Mouse (Mus musculus): Measurements from ENCODE around the gene Gnaq. TPM values are rescaled to one million over a fixed set of nuclear protein-coding genes. Genes with fewer than 3 reads are reported as not detected.

Gnaq gene
- polyA plus RNA-seq, 1 experiment from 2014 or later = 30.3 TPM

GRCm38 (mm10) chr19:16309031-16309430 lies 176.4 kb downstream of the Gnaq start:
- H3K4me1 ChIP-seq = peaks cover 6% of the 10 kb centered on the region
- no peak overlapping the region for H3K4me2 ChIP-seq (replicated peaks)
- H3K4me3 ChIP-seq = no peak overlapping the region
- H3K27me3 ChIP-seq = no peaks in the 10 kb centered on the region
- ATAC-seq (ENCODE audit: low FRiP score, low read depth) = no peak
- H3K36me3 ChIP-seq = no peaks in the 10 kb centered on the region
- H3K27ac ChIP-seq = no peak overlapping the region
- no peak overlapping the region for H3K9ac ChIP-seq
- H3K9me3 ChIP-seq = no peaks in the 10 kb centered on the region

- no peaks in the 10 kb centered on the region for H3K27me3 ChIP-seq
- WGBS = 51% methylated on average over 4 of the region's 4 CpGs
- H3K4me3 ChIP-seq = no peak overlapping the region
- peaks cover 13% of the 10 kb centered on the region; the same call in 1 of the 2 replicates for H3K36me3 ChIP-seq
- no peak overlapping the region for H3K9ac ChIP-seq
- H3K9me3 ChIP-seq = no peaks in the 10 kb centered on the region
- peaks cover 12% of the 10 kb centered on the region; the same call in 1 of the 2 replicates for H3K4me1 ChIP-seq
- no peak overlapping the region for H3K4me2 ChIP-seq (replicated peaks)
- no peak for ATAC-seq (ENCODE audit: low FRiP score, low read depth)
- no peak overlapping the region for H3K27ac ChIP-seq
Observed at GRCm38 (mm10) chr19:16314295-16314821, 181.7 kb downstream of the Gnaq start.

- H3K4me1 ChIP-seq = peaks cover 12% of the 10 kb centered on the region; the same call in 1 of the 2 replicates
- no peak overlapping the region for H3K27ac ChIP-seq
- peaks cover 13% of the 10 kb centered on the region; the same call in 1 of the 2 replicates for H3K36me3 ChIP-seq
- H3K4me3 ChIP-seq = no peak overlapping the region
- no peak overlapping the region for H3K4me2 ChIP-seq (replicated peaks)
- H3K27me3 ChIP-seq = no peaks in the 10 kb centered on the region
- H3K9ac ChIP-seq = no peak overlapping the region
- ATAC-seq (ENCODE audit: low FRiP score, low read depth) = no peak
- H3K9me3 ChIP-seq = no peaks in the 10 kb centered on the region
- 82% methylated on average over 4 of the region's 4 CpGs for WGBS
Observed at GRCm38 (mm10) chr19:16315525-16315924, 182.9 kb downstream of the Gnaq start.

DNA sequence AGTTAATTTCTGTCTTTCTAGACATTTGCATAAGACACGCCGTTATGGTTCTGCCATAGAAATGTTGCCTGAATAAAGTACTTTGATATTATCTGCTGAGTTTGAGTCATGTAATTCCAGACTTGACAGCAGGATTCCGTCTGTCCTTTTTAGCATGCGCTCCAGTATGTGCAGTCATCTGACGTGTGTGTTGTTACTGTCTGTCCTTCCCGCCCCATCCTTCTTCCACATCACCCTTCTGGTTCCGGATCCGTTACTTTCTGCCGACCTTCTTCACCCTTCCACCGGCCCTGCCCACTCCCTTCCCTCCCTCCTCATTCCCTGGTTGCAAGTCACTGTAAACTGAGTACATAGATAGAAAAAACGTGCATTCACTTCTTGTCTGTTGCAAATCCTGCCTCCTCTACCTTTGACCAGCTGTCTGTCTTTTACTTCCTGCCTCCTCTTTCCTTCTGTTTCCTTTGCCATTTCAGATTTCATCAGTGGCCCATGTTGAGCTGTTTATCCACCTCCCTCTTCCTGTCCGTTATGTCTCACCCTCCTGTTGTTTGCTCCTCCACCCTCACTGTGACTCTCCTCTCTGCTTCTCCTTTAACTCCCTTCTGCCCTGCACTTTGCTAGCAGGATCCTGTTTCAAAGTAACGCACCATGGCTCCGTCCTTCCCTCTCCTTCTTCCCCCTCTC lies 185.6 kb downstream of the Gnaq start:
- peaks cover 13% of the 10 kb centered on the region; the same call in 1 of the 2 replicates for H3K36me3 ChIP-seq
- no peaks in the 10 kb centered on the region for H3K9me3 ChIP-seq
- 67% methylated on average over 14 of the region's 14 CpGs for WGBS
- H3K4me2 ChIP-seq (replicated peaks) = no peak overlapping the region
- H3K27me3 ChIP-seq = no peaks in the 10 kb centered on the region
- no peak overlapping the region for H3K4me3 ChIP-seq
- no peak overlapping the region for H3K27ac ChIP-seq
- H3K4me1 ChIP-seq = peaks cover 12% of the 10 kb centered on the region; the same call in 1 of the 2 replicates
- no peak overlapping the region for H3K9ac ChIP-seq
- no peak for ATAC-seq (ENCODE audit: low FRiP score, low read depth)

DNA sequence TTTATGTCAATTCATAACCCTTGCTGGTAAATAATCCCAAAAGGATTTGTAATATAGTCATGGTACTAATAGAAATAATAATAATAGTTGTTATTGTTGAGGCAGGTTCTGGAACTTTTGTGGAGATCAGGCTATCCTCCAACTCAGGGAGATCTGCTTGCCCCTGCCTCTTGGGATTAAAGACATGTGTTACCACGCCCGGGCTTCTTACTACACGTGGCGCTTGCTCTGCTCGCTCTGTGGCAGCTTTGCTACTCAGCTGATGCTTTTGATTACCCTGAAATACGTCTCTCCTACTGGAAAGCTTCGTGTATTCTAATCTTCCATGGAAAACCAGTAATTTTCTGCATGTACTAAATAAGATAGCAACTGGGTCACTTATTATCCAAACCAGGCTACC lies 187.4 kb downstream of the Gnaq start:
- WGBS = 61% methylated on average over 7 of the region's 7 CpGs
- Histone ChIP-seq H3K9ac (no peak overlapping the region), H3K36me3 (peaks cover 13% of the 10 kb centered on the region; the same call in 1 of the 2 replicates), H3K27me3 (no peaks in the 10 kb centered on the region), H3K4me2 (replicated peaks) (no peak overlapping the region), H3K27ac (no peak overlapping the region), H3K4me3 (no peak overlapping the region), H3K9me3 (no peaks in the 10 kb centered on the region), H3K4me1 (peaks cover 6% of the 10 kb centered on the region; the same call in 1 of the 2 replicates)
- no peak for ATAC-seq (ENCODE audit: low FRiP score, low read depth)

DNA sequence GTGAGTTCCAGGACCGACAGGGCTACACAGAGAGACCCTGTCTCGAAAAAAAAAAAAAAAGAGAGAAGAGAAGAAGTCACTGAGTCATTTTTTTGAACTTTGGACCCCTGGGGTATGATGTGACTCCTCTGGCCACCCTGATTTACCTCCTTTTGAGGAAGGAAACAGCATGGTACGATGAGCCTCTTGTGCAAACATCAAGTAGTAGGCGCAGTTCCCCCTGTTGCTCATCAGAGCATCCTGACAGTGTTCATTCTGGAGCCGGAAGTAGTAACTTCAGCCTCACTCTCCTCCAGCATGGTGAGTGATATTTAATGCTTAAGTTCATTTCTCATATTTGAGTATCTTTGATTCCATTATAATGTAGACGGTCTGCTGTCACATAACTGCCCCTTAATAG lies 190.4 kb downstream of the Gnaq start:
- ATAC-seq (ENCODE audit: low FRiP score, low read depth) = no peak
- H3K36me3 ChIP-seq = no peaks in the 10 kb centered on the region
- H3K9me3 ChIP-seq = no peaks in the 10 kb centered on the region
- 88% methylated on average over 6 of the region's 6 CpGs for WGBS
- no peak overlapping the region for H3K4me2 ChIP-seq (replicated peaks)
- peaks cover 25% of the 10 kb centered on the region for H3K4me1 ChIP-seq
- H3K27ac ChIP-seq = no peak overlapping the region
- H3K9ac ChIP-seq = no peak overlapping the region
- no peaks in the 10 kb centered on the region for H3K27me3 ChIP-seq
- H3K4me3 ChIP-seq = no peak overlapping the region

DNA sequence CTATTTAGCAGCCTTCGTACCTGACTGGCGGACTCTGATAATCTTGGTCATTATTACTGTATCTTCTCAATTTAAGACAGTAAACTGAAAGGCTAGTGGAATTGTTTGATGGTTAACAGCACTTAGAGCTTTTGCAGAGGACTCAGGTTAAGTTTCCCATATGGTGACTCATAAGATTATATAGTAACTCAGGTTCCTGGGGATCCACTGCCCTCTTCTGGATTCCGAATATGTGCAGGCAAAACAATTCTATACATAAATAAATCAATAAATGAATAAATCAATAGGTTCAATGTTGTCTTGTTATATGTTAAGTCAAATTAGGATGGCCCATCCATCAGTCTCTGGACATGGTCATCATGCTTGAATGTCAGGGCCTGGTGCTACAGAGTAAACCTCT lies 191.6 kb downstream of the Gnaq start:
- Histone ChIP-seq H3K36me3 (no peaks in the 10 kb centered on the region), H3K9ac (no peak overlapping the region), H3K4me3 (no peak overlapping the region), H3K4me2 (replicated peaks) (no peak overlapping the region), H3K9me3 (no peaks in the 10 kb centered on the region), H3K4me1 (peaks cover 32% of the 10 kb centered on the region), H3K27me3 (no peaks in the 10 kb centered on the region), H3K27ac (no peak overlapping the region)
- ATAC-seq (ENCODE audit: low FRiP score, low read depth) = no peak
- 91% methylated on average over 3 of the region's 3 CpGs for WGBS

DNA sequence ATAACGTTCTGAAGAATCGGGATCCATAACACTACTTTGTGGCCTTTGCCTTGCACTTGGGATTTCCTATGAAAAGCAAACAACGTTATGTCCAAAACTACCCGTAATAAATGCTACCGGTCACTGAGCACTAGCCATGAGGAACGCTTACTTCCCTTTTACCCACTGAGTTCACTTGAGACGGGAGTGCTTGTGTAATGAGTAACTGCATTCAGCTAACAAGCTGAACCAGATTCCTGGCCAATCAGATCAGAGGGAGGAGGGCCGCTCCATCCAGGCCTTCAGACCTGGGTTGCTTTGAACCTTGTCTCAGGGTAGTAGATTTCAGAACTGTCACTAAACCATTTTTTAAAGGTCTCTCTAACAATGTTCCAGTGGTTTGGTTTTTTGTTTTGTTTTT lies 193.3 kb downstream of the Gnaq start:
- Histone ChIP-seq H3K4me3 (no peak overlapping the region), H3K36me3 (no peaks in the 10 kb centered on the region), H3K27me3 (no peaks in the 10 kb centered on the region), H3K27ac (no peak overlapping the region), H3K9me3 (no peaks in the 10 kb centered on the region), H3K4me1 (peaks cover 43% of the 10 kb centered on the region), H3K4me2 (replicated peaks) (no peak overlapping the region), H3K9ac (no peak overlapping the region)
- WGBS = 53% methylated on average over 8 of the region's 8 CpGs
- no peak for ATAC-seq (ENCODE audit: low FRiP score, low read depth)

GRCm38 (mm10) chr19:16327401-16328073 lies 194.9 kb downstream of the Gnaq start:
- no peak for ATAC-seq (ENCODE audit: low FRiP score, low read depth)
- Histone ChIP-seq H3K9me3 (no peaks in the 10 kb centered on the region), H3K9ac (no peak overlapping the region), H3K27me3 (no peaks in the 10 kb centered on the region), H3K4me3 (no peak overlapping the region), H3K27ac (no peak overlapping the region), H3K4me2 (replicated peaks) (no peak overlapping the region), H3K36me3 (no peaks in the 10 kb centered on the region), H3K4me1 (peaks cover 43% of the 10 kb centered on the region)
- WGBS = 66% methylated on average over 10 of the region's 10 CpGs

DNA sequence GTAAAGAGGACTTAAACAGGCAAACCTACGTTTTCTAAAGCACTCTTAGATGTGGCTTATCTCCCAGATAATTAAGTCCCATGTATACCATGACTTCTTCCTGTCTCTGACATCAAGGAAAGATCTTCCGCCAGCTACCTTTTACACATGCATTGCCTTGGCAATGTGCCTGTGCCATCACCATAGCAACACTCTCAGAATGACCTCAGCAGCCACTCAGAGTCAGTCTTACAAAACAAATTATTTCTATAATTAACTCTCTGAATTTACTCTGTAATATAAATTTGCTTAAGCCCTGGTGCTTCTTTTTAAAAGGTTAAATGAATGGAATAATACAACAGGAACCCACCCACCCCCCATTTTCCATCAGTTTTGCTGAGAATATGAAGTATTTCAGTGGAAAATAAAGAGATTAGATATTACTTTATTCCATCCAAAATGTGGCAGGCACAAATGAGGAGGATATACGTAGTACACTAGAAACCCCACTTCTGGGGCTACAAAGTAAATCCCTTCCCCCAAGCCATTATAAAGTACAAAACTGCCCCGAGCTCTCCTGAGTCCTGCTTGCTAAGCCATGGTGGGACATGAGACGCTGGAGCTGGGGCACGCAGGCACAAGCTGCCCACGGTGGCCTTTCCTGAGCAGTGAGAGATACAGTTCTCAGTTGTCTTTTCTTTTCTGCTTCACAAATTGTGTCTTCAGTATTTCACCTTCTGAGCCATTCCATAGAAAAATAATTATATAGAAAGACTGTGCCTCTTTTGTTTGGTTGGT lies 195.6 kb downstream of the Gnaq start:
- ATAC-seq (ENCODE audit: low FRiP score, low read depth) = no peak
- Histone ChIP-seq H3K27ac (no peak overlapping the region; the same call in 1 of the 2 replicates), H3K9me3 (no peaks in the 10 kb centered on the region), H3K9ac (no peak overlapping the region), H3K4me3 (no peak overlapping the region), H3K27me3 (no peaks in the 10 kb centered on the region), H3K4me2 (replicated peaks) (no peak overlapping the region), H3K36me3 (no peaks in the 10 kb centered on the region), H3K4me1 (peaks cover 43% of the 10 kb centered on the region)
- 52% methylated on average over 7 of the region's 7 CpGs for WGBS

DNA sequence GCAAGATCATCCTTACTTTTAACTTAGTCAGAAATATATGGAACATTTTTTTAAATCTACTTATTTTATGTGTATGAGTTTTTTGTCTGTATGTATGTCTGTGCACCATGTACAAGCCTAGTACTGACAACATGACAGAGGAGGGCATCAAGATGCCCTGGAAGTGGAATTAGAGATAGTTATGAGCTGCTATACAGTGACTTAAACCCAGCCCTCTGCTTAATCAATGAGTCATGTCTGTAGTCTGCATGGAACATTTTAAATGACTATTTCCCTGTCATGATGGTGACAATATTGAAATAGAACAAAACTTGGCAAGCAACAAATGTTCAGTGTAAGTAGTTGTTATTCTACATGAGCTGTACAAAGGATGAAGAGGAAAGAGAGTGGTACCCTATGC lies 196.4 kb downstream of the Gnaq start:
- no peak for ATAC-seq (ENCODE audit: low FRiP score, low read depth)
- Histone ChIP-seq H3K4me1 (peaks cover 43% of the 10 kb centered on the region), H3K4me2 (replicated peaks) (no peak overlapping the region), H3K4me3 (no peak overlapping the region), H3K36me3 (peaks cover 8% of the 10 kb centered on the region; the same call in 1 of the 2 replicates), H3K9ac (no peak overlapping the region), H3K27me3 (no peaks in the 10 kb centered on the region), H3K27ac (no peak overlapping the region), H3K9me3 (no peaks in the 10 kb centered on the region)

GRCm38 (mm10) chr19:16329648-16330047 lies 197.0 kb downstream of the Gnaq start:
- WGBS = 92% methylated on average over 6 of the region's 6 CpGs
- Histone ChIP-seq H3K36me3 (peaks cover 12% of the 10 kb centered on the region; the same call in 1 of the 2 replicates), H3K27ac (no peak overlapping the region), H3K4me3 (no peak overlapping the region), H3K4me1 (peaks cover 43% of the 10 kb centered on the region), H3K9me3 (no peaks in the 10 kb centered on the region), H3K9ac (no peak overlapping the region), H3K4me2 (replicated peaks) (no peak overlapping the region), H3K27me3 (no peaks in the 10 kb centered on the region)
- ATAC-seq (ENCODE audit: low FRiP score, low read depth) = no peak

Measured in limb, embryonic 13.5 days (tissue).